Mouse (Mus musculus) stomach, embryonic 14.5 days (tissue): Measurements from ENCODE around the gene Zgpat. TPM values are rescaled to one million over a fixed set of nuclear protein-coding genes. Genes with fewer than 3 reads are reported as not detected.

ENCODE experiments used
- polyA plus RNA-seq: library from polyadenylated mRNA; unstranded; fragments of >200 nt; fragmentation: Nextera tagmentation; extraction: Ambion mirVana; gene quantifications from 2 replicates; pipeline ENCODE4 v1.2.1, GENCODE M21; 2014

Zgpat gene
- polyA plus RNA-seq, 1 experiment from 2014 or later = 32.1 TPM

Other genes with a start within 250 kb of the Zgpat start
- 3.0 TPM in 2 replicates for gene Kcnq2, start 229.6 kb upstream of the Zgpat start, polyA plus RNA-seq
- 0.23 and 0.28 TPM in 2 replicates for gene Eef1a2, start 207.9 kb upstream of the Zgpat start, polyA plus RNA-seq
- gene Ppdpf, start 177.7 kb upstream of the Zgpat start, polyA plus RNA-seq = 354 and 378 TPM in 2 replicates
- gene Ptk6, start 162.1 kb upstream of the Zgpat start, polyA plus RNA-seq = not detected in 2 replicates
- gene Srms, start 151.7 kb upstream of the Zgpat start, polyA plus RNA-seq = 0.15 TPM in 1 of 2 replicates, not detected in the other
- 0.29 and 0.36 TPM in 2 replicates for gene Fndc11, start 144.9 kb upstream of the Zgpat start, polyA plus RNA-seq
- 1.5 and 1.9 TPM in 2 replicates for gene Helz2, start 122.9 kb upstream of the Zgpat start, polyA plus RNA-seq
- gene Gmeb2, start 76.9 kb upstream of the Zgpat start, polyA plus RNA-seq = 14.6 and 15.4 TPM in 2 replicates
- gene Stmn3, start 50.4 kb upstream of the Zgpat start, polyA plus RNA-seq = 51.9 and 54.8 TPM in 2 replicates
- gene Rtel1, start 45.2 kb upstream of the Zgpat start, polyA plus RNA-seq = 48.3 and 57.3 TPM in 2 replicates
- 44.2 and 51.4 TPM in 2 replicates for gene Arfrp1, start 476 bp downstream of the Zgpat start, polyA plus RNA-seq
- gene Lime1, start 15.2 kb downstream of the Zgpat start, polyA plus RNA-seq = 18.3 and 20.8 TPM in 2 replicates
- 9.1 and 9.5 TPM in 2 replicates for gene Zbtb46, start 94.5 kb downstream of the Zgpat start, polyA plus RNA-seq
- 0.27 and 0.38 TPM in 2 replicates for gene Abhd16b, start 128.3 kb downstream of the Zgpat start, polyA plus RNA-seq
- gene Tpd52l2, start 132.2 kb downstream of the Zgpat start, polyA plus RNA-seq = 175 and 178 TPM in 2 replicates
- 78.8 and 83.1 TPM in 2 replicates for gene Dnajc5, start 155.6 kb downstream of the Zgpat start, polyA plus RNA-seq
- 56.3 and 56.8 TPM in 2 replicates for gene Uckl1, start 220.0 kb downstream of the Zgpat start, polyA plus RNA-seq
- 57.9 and 60.2 TPM in 2 replicates for gene Prpf6, start 226.9 kb downstream of the Zgpat start, polyA plus RNA-seq
- gene Zfp512b, start 227.9 kb downstream of the Zgpat start, polyA plus RNA-seq = 50.6 and 51.6 TPM in 2 replicates
- gene Samd10, start 234.3 kb downstream of the Zgpat start, polyA plus RNA-seq = 33.1 and 35.0 TPM in 2 replicates